34 mouse cellular contexts compared by ENCODE assay signal in the genomic region with DNA sequence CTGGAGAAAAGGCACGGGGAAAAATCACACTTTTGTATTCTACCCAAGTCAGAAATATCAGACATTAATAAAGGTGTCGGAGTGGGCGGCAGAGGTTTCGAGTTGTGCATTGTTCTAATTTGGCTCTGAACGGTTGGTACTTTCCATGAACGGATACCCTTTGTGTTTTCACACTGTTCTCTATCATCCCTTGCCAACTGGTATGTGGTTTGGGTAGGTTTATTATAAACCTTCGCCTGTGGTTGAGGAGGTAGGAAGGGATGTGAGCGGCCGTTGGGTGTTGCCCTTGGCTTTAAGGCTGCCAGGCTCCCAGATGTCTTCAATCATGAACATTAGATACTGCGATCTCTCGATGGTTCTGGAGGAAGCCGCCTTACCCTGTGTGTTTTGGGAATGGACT. TPM values are rescaled to one million over a fixed set of nuclear protein-coding genes. Genes with fewer than 3 reads are reported as not detected.
DNase-seq lines count a peak whose midpoint lies in the region; ATAC-seq and TF ChIP-seq lines count a peak whose summit lies in the region.
"Had no signal": no experiment of that assay in that cellular context is flagged by ENCODE, and none has a peak within 500 bp of the region (broad histone marks: within the 10 kb centered on the region; RNA-seq: fewer than 3 reads in every experiment).

No protein-coding gene starts in this region.

- DNase-seq in 416B (ENCODE audit: low read depth): peak; percentile 94
- DNase-seq in retina, embryonic 14.5 days (ENCODE audit: low spot score): no peak
- no peak for DNase-seq in MN1 (ENCODE audit: low spot score)
- no peak for DNase-seq in midbrain, postnatal 0 days (ENCODE audit: low spot score)
- DNase-seq: adrenal gland, postnatal 25 days; cerebellum, adult 11-12 months; cerebellum, adult 9-11 months; gastrocnemius, postnatal 10 days; kidney, adult 18-20 months; kidney, postnatal 36 days; liver; right cerebral cortex, adult 18-20 months; right cerebral cortex, postnatal 4 days; thymus, postnatal 4 days had no signal

- no peaks in the 10 kb centered on the region for H3K9me3 ChIP-seq in midbrain, postnatal 0 days (ENCODE audit: low read length)
- H3K9me3 ChIP-seq: embryonic facial prominence, embryonic 13.5 days; forebrain, embryonic 10.5 days; forebrain, embryonic 15.5 days; G1E; kidney, embryonic 15.5 days; liver, embryonic 15.5 days; lung, embryonic 15.5 days; midbrain, embryonic 12.5 days had no signal

- no peak overlapping the region for H3K9ac ChIP-seq in midbrain, postnatal 0 days (replicated peaks; ENCODE audit: low read length, poor library complexity, severe bottlenecking)
- H3K9ac ChIP-seq: embryonic facial prominence, embryonic 13.5 days; forebrain, embryonic 15.5 days; hindbrain, embryonic 14.5 days; kidney, embryonic 15.5 days; liver, embryonic 15.5 days; lung, embryonic 15.5 days; midbrain, embryonic 12.5 days had no signal

- H3K27ac ChIP-seq in midbrain, postnatal 0 days (ENCODE audit: low read depth, low read length): no peak overlapping the region
- H3K27ac ChIP-seq: embryonic facial prominence, embryonic 13.5 days; forebrain, embryonic 10.5 days; forebrain, embryonic 15.5 days; hindbrain, embryonic 14.5 days; kidney, embryonic 15.5 days; liver, embryonic 15.5 days; lung, embryonic 15.5 days; midbrain, embryonic 12.5 days had no signal

- H3K4me2 ChIP-seq in midbrain, postnatal 0 days (ENCODE audit: low read depth, low read length, poor library complexity, severe bottlenecking): no peak overlapping the region
- H3K4me2 ChIP-seq: embryonic facial prominence, embryonic 13.5 days; forebrain, embryonic 15.5 days; hindbrain, embryonic 14.5 days; kidney, embryonic 15.5 days; liver, embryonic 15.5 days; lung, embryonic 15.5 days; midbrain, embryonic 12.5 days had no signal

- H3K4me1 ChIP-seq in midbrain, postnatal 0 days (ENCODE audit: insufficient read depth, low read length): no peaks in the 10 kb centered on the region
- H3K4me1 ChIP-seq: embryonic facial prominence, embryonic 13.5 days; forebrain, embryonic 10.5 days; forebrain, embryonic 15.5 days; kidney, embryonic 15.5 days; liver, embryonic 15.5 days; midbrain, embryonic 12.5 days had no signal

- ATAC-seq in CD4-positive, CD25-positive, alpha-beta regulatory T cell, adult 4 months: peak; percentile 57
- ATAC-seq in hematopoietic stem cell, adult 5-6 weeks (replicated peaks in 1 of 2; ENCODE audit: insufficient read depth in 1 of 2, low FRiP score in 2 of 2, low TSS enrichment in 1 of 2, low read depth in 1 of 2, poor library complexity in 2 of 2, severe bottlenecking in 2 of 2): peak; percentile 32 to 69; a peak in 3 of 4 replicates
- peak; percentile 49 for ATAC-seq in monocyte, adult 5-6 weeks (replicated peaks; ENCODE audit: insufficient number of reproducible peaks, low FRiP score, low TSS enrichment, poor library complexity, severe bottlenecking)
- no peak for ATAC-seq in midbrain, postnatal 0 days (ENCODE audit: low FRiP score)
- ATAC-seq: forebrain, embryonic 15.5 days; Patski had no signal

- TF ChIP-seq CTCF in midbrain, postnatal 0 days (IDR thresholded peaks at IDR 0.05): no peak

- 90% methylated on average over 12 of the region's 12 CpGs for WGBS in midbrain, postnatal 0 days

- no peaks in the 10 kb centered on the region for H3K36me3 ChIP-seq in midbrain, postnatal 0 days (ENCODE audit: insufficient read depth, low read length)
- H3K36me3 ChIP-seq: embryonic facial prominence, embryonic 13.5 days; forebrain, embryonic 10.5 days; forebrain, embryonic 15.5 days; kidney, embryonic 15.5 days; liver, embryonic 15.5 days; lung, embryonic 15.5 days; midbrain, embryonic 12.5 days had no signal

- no peak overlapping the region for H3K4me3 ChIP-seq in midbrain, postnatal 0 days (ENCODE audit: low read depth, low read length)
- H3K4me3 ChIP-seq: embryonic facial prominence, embryonic 13.5 days; forebrain, embryonic 10.5 days; forebrain, embryonic 15.5 days; kidney, embryonic 15.5 days; liver, embryonic 15.5 days; lung, embryonic 15.5 days; midbrain, embryonic 12.5 days had no signal

- H3K27me3 ChIP-seq in midbrain, postnatal 0 days (ENCODE audit: insufficient read depth, low read length): no peaks in the 10 kb centered on the region
- H3K27me3 ChIP-seq: embryonic facial prominence, embryonic 13.5 days; forebrain, embryonic 15.5 days; kidney, embryonic 15.5 days; liver, embryonic 15.5 days; lung, embryonic 15.5 days; midbrain, embryonic 12.5 days; Patski had no signal

RNA-seq across cellular contexts. Expression of gene Il18r1, which starts 4.5 kb away (rescaled TPM):
- polyA plus RNA-seq in CD4-positive, CD25-positive, alpha-beta regulatory T cell, adult 4 months (2017; shearing (Covaris generic)): 10 to 100 TPM; 45.0 to 45.8 TPM
- 13.3 and 17.0 TPM in 2 replicates for total RNA-seq in hematopoietic stem cell, adult 5-6 weeks (2017)
- 83.7 to 308 TPM (median 89.9 TPM) in 3 replicates for total RNA-seq in monocyte, adult 5-6 weeks (2017)
- not detected in 2 replicates for total RNA-seq in midbrain, postnatal 0 days (2014; rRNA removed)
- polyA plus RNA-seq in midbrain, postnatal 0 days (2015; fragmentation: Nextera tagmentation; extraction: Ambion mirVana): 0.05 TPM in 1 of 2 replicates, not detected in the other
- total RNA-seq: adrenal gland, postnatal 25 days; layer of hippocampus, adult 8-10 months; layer of hippocampus, postnatal 25 days; left cerebral cortex, adult 8-10 months had no signal
- polyA plus RNA-seq: embryonic facial prominence, embryonic 13.5 days; forebrain, embryonic 10.5 days; forebrain, embryonic 15.5 days; G1E; hindbrain, embryonic 14.5 days; limb, embryonic 11.5 days; midbrain, embryonic 12.5 days; neural tube, embryonic 11.5 days; Patski had no signal

RNA-seq across cellular contexts. Expression of gene Il1rl1, which starts 40.5 kb away (rescaled TPM):
- 10 to 100 TPM in 1 of 2 experiments, 1 to 10 TPM in 1; 9.2 to 11.5 TPM for polyA plus RNA-seq in CD4-positive, CD25-positive, alpha-beta regulatory T cell, adult 4 months (2017; shearing (Covaris generic))
- total RNA-seq in hematopoietic stem cell, adult 5-6 weeks (2017): 6.5 and 17.5 TPM in 2 replicates
- 3.8 to 19.9 TPM (median 18.4 TPM) in 3 replicates for total RNA-seq in monocyte, adult 5-6 weeks (2017)
- total RNA-seq in midbrain, postnatal 0 days (2014; rRNA removed): 0.09 and 0.33 TPM in 2 replicates
- polyA plus RNA-seq in midbrain, postnatal 0 days (2015; fragmentation: Nextera tagmentation; extraction: Ambion mirVana): 0.04 and 0.20 TPM in 2 replicates
- polyA plus RNA-seq: forebrain, embryonic 10.5 days; forebrain, embryonic 15.5 days; midbrain, embryonic 12.5 days had no signal

RNA-seq across cellular contexts. Expression of gene Il18rap, which starts 45.3 kb away (rescaled TPM):
- polyA plus RNA-seq in CD4-positive, CD25-positive, alpha-beta regulatory T cell, adult 4 months (2017; shearing (Covaris generic)): 10 to 100 TPM in 1 of 2 experiments, 1 to 10 TPM in 1; 8.9 to 18.3 TPM
- total RNA-seq in hematopoietic stem cell, adult 5-6 weeks (2017): 40.3 and 72.9 TPM in 2 replicates
- total RNA-seq in monocyte, adult 5-6 weeks (2017): 129 to 500 TPM (median 141 TPM) in 3 replicates
- total RNA-seq in midbrain, postnatal 0 days (2014; rRNA removed): 0.11 TPM in 1 of 2 replicates, not detected in the other
- polyA plus RNA-seq in midbrain, postnatal 0 days (2015; fragmentation: Nextera tagmentation; extraction: Ambion mirVana): 0.09 and 0.12 TPM in 2 replicates
- polyA plus RNA-seq: G1E; heart, embryonic 14.5 days; testis, adult 2 months had no signal

Comparison
In these comparisons a context has a peak if more than half of its experiments do, and no peak if none do; other contexts are left out.
1. RNA of gene Il18r1, which starts 4.5 kb away (total RNA-seq): 83.7 to 308 TPM in monocyte, adult 5-6 weeks and 13.3 to 17.0 TPM in hematopoietic stem cell, adult 5-6 weeks; not detected in midbrain, postnatal 0 days; every median in the first group is over 10 times any median in the second.
2. RNA of gene Il18rap, which starts 45.3 kb away (total RNA-seq): 129 to 500 TPM in monocyte, adult 5-6 weeks and 40.3 to 72.9 TPM in hematopoietic stem cell, adult 5-6 weeks; 0.11 TPM in midbrain, postnatal 0 days; every median in the first group is over 10 times any median in the second.